Mouse (Mus musculus) forelimb bud, embryonic 11.5 days (tissue): ENCODE data around the gene Ntf5.
A peak's percentile ranks its signal among the peaks of the same experiment; 100 is the strongest.

ENCODE experiments used
- DNase-seq: peaks from one replicate; pipeline ENCODE4 v3.0.0-alpha.2; 2012; ENCODE audit warnings: low read depth, low spot score

The Ntf5 gene

DNA sequence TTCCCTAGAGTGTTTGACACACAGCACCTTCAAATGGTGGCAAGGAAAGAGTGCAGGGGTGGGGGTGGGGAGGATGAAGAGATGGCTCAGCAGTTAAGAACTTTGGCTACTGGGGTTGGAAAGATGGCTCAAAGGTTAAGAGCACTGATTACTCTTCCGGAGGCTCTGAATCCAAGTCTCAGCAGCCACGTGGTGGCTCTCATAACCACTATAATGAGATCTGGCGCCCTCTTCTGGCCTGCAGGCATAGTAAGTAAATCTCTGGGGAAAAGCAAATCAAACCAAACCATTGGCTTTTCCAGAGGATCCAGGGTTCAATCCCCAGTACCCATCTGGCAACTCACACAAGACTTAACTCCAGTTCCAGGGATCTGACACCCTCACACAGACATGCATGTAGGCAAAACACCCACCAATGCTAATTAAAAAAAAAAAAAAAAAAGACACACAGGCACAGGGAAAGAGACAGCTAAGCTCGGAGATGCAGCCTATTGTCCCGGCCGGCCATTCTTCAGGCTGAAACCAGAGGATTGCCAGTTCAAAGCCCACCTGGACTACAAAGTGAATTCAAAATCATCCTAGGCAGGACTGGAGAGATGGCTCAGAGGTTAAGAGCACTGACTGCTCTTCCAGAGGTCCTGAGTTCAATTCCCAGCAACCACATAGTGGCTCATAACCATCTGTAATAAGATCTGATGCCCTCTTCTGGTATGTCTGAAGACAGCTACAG lies 9.8 kb upstream of the Ntf5 start:
- peak; percentile 68 for DNase-seq

DNA sequence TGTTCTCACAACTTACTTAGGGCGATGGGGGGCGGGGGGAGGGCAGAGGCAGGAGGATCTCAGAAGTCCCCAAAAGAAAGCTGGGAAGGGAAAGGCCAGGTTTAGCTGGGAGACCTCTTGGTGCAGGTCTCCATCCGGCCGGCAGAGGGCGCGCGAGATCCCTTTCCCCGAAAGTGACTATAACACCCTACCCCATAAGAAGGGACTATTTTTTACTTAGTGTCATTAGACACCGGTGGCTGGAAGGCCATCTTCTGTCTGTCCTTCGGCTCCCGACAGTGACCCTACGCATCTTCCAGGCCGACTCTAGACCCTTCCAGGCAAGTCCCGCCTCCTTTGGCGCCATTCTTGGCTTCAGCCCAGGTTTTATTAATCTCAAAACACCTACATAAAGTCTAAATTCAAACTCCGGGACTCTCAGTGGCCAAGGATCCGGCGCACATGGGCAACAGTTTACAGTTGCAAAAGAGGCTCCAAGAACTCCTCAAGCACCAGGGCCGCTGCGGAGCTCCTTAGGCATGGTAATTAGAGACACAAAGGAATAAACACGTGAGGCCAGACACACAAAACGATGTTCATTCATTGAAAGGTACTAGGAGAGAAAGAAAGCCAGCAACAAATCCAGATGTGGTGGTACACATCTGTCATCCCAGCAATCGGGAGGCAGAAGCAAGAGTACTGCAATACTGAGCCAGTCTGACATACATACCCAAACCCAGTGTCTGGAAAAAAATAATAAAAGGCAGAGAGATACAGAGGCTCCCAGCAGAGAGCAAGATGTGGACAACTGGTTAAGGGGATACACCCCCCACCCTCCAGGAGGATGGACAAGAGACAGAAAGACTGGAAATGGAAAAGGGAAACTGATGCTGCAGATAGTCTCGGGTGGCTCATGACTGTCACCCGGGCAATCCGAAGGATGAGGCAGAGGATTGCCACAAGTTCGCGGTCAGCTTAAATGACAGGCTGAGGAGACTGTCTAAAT lies 8.1 kb upstream of the Ntf5 start, which contains the start of gene Kcna7:
Kcna7 (plus strand) TSS at position 563 of the 985 bp plus-strand sequence.
- peak; percentile 51 for DNase-seq

DNA sequence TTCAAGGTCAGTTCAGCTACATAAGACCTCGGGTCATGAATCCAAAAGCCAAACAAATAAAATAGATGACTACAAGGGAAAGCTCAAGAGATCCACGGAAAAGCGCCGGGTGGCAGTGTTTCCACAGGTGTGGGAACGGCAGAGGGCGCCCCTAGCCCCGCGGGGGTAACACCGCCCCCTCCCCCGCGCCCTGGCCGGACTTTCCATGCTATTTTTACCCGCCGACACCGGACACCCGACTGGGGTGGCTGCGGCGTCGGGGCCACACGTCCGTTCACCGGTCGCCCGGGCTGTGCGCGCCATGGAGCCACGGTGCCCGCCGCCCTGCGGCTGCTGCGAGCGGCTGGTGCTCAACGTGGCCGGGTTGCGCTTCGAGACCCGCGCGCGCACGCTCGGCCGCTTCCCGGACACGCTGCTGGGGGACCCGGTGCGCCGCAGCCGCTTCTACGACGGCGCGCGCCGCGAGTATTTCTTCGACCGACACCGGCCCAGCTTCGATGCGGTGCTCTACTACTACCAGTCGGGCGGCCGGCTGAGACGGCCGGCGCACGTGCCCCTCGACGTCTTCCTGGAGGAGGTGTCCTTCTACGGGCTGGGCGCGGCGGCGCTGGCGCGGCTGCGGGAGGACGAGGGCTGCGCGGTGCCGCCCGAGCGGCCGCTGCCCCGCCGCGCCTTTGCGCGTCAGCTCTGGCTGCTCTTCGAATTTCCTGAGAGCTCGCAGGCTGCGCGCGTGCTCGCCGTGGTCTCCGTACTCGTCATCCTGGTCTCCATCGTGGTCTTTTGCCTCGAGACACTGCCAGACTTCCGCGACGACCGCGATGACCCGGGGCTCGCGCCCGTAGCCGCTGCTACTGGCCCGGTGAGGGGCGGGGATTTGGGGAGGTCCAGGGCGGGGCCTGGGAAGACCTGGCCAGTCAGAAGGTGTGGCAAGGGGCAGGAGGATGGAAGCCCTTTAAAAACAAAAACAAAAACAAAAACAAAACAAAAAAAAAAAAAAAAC lies 7.0 kb upstream of the Ntf5 start:
- no peak for DNase-seq

DNA sequence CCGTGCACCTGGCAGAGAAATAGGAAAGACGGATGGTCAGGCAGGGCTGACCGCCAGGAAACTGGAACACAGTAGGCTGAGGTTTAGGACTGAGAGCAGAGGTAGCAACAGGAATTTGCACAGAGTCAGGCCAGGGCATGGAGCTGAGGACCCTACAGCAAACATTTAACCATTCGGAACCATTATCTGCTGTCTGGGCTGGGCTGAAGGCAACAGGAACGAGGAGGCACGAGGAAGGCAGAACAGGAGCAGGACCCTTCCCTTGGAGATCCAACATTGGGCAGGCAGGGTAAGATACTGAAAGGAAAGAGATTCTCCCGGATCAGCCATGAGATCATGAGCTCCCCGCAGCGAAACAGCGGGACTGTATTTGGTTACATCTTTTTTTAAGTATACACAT lies 5.7 kb upstream of the Ntf5 start:
- DNase-seq: no peak

DNA sequence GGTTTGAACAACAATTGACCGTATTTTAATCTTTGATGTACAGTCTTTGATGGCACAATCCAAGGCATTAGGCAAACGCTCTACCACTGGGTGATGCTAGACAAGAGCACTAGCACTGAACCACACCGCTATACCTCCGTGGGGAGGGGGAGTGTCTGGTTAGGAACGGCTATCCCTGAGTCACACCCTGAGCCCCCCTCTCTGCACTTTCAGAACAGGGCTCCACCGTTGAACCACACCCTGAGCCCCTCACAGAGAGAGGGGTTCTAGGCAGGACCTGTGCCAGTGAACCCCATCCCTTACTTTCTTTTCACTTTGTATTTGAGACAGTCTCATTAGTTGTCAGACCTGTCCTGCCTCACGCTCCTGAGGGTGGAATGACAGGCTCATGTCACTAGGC lies 5.1 kb upstream of the Ntf5 start:
- no peak for DNase-seq

DNA sequence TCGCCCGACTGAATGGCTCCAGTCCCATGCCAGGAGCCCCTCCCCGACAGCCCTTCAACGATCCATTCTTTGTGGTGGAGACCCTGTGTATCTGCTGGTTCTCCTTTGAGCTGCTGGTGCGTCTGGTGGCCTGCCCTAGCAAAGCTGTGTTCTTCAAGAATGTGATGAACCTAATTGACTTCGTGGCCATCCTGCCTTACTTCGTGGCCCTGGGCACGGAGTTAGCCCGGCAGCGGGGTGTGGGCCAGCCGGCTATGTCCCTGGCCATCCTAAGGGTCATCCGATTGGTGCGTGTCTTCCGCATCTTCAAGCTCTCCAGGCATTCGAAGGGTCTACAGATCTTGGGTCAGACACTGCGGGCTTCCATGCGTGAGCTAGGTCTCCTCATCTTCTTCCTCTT lies 4.5 kb upstream of the Ntf5 start:
- DNase-seq: no peak

DNA sequence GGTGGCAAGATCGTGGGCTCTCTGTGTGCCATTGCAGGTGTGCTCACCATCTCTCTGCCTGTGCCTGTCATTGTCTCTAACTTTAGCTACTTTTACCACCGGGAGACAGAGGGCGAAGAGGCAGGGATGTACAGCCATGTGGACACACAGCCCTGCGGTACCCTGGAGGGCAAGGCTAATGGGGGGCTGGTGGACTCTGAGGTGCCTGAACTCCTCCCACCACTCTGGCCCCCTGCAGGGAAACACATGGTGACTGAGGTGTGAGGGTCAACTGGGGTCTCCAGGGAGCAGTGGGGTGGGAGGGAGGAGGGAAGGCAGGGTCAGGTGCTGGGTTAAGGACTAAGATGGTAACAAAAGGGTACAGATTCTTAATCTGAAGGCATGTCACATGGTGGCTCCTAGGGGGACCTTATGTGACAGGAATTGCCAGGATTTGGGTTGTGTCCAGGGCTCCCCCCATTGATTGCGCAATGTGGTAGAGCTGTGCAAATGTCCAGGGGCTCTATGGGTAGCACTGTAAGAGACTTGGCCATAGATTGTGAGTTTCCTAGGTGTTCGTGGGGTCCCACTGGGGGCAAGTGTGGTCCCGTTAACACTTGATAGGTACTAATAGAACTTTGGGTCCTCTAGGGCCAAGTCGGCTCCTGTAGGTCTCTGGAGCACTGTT lies 3.9 kb upstream of the Ntf5 start:
- no peak for DNase-seq

DNA sequence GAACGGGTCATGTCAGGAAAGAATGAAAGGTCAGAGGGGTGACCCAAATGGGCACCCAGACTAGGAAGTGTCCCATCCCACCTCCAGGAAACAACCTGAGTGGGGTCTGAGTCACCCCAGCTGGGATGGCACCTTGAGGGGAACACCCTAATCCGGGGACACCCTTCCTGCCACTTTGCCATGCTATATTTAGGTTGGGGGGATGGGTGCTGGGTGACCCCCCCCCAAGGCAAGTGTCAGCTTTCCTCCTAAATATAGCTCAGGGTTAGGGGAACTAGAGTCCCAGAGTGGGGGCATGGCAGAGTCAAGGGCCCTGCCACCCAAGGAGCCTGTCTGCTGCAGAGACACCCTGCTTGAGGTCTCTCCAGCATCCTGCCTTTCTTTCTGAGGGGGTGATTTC lies 1.1 kb upstream of the Ntf5 start:
- no peak for DNase-seq

DNA sequence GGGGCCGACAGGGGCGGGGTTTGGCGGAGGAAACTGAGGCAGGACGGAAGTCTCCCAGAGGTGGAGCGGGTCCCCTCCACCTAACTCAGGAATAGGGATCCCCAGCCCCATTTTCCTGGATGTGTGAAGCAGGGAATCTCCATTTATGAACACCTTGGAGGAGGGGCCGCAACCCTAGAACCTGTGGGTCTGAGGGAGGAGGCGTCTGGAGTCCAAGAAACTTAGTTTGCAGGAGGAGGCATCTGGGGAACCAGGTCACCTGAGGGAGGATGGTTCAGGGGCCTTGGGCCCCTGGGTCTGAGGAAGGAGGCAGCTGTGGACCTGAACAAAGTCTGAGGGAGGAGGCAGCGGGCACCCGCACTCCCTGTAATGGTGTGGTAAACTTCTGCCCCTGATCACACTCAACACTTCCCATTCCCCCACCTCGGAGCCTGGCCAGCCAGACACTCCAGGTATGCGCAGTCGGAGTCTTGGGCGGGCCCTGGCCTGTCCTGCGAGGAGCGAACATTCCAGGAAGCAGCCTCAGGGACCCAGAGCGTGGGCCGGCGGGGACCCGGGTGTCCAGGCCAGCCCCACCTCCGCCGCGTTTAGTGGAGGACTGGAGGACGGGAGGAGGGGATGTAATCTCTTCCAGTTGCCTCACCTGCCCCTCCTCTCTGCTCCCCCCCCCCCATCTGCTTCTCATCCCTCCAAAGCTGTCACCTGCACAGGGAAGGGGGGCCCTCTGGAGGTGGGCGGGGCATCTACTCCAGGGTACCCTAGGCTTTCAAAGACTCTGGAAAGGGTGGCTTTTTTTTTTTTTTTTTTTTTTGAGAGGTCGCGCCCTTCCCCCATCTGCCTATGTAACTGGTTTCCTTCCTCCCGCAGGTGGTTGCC lies 607 bp downstream of the Ntf5 start:
- DNase-seq: no peak

DNA sequence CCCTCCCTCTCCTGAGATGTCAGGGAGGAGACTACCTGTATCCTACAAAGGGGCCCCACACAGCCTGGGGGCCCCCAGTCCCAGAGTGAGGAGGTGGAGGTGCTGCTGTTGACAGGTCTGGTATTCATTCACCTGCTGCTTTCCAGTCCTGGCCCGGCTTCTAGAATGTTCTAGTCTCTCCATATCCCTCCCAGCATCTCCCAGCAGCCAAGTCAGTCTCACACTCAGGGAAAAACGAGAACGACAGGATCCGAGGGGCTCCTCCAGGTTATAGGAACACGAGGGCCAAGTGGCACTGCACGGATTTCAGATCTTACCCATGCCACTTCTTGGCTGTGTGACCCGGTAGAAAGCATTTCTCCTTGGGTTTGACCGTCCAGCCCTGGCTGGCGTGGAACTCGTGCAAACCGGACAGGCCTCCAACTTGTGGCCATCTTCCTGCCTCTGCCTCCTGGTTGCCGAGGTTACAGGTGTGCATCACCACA lies 1.3 kb downstream of the Ntf5 start:
- DNase-seq: no peak

DNA sequence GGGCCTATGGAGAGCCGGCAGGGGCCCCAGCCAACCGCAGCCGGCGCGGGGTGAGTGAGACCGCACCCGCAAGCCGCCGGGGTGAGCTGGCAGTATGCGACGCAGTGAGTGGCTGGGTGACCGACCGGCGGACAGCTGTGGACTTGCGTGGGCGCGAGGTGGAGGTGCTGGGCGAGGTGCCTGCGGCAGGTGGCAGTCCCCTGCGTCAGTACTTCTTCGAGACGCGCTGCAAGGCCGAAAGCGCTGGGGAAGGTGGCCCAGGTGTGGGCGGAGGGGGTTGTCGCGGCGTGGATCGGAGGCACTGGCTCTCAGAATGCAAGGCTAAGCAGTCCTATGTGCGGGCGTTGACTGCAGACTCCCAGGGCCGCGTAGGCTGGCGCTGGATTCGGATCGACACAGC lies 2.1 kb downstream of the Ntf5 start:
- DNase-seq: no peak

DNA sequence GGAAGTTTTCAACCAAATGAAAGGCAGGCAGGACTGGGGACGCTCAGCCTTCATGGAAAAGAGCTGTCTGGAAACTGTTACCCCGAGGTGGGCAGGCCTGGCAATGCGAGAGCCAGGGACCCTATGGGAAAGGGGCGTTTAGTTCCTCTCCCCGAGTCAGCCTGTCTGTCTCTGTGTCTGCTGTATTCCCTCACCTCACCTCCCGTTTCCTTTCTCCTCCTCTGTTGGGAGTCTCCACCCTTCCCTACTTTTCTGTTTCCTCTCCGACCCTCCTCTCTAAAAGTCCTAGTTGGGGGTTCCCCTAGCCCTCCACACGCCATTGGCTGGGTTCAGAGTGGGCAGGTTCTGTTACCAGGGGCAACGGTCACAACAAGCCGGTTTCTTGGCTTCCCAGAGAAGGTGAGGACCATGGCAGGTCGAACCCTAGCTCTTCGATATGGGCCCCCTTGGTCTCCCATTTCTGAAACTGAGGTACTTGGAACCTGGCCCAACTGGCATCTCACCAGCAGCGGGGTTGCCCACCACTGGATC lies 4.5 kb downstream of the Ntf5 start:
- no peak for DNase-seq

DNA sequence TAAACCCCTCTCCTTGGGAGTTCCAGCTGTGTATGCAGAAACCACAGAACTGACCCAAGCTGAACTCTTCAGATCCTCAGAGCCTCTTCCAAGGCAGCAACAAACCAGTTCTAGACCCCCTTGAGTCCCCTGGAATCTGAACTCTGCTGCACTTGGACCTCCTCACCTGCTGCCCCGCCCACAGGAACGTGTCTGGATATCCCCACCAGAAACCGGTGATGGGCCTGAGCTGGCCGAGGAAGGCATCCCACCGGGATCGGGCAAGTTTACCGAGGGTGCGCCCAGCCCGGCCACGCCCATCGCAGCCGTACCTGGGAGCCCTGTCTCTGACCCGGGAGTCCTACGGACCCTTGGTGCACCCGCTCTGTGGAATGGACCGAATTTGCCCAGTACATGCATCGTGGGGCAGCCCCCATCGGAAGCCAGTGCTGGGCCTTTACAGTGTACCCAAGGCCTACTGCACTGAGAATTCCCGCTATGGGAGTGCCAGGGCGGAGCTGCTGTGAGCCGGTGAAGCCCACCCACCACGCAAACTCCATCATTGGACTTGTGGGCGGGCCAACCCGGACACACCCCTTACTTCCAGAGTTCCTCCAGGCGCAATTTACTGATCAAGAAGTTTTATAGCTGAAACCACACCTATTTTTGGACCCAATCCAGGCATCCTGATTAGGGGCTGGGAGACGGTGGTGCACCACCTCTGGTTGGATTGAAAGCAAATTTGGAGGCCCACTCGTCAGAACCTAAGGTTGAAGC lies 6.5 kb downstream of the Ntf5 start:
- no peak for DNase-seq

DNA sequence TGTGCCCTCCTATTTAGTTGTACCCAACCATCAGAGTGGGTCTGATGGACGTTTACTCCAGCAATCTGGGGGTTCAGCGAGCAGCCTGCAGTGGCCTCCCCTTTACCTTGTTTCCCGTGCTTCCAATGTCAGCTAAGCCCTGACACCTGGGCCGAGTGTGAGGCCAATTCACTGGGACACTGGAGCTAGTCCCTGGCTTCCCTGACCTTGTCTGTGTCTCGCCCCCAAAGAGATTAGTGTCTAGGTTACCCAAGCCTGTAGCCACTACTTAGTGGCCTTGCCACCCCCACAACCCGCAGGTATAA lies 7.1 kb downstream of the Ntf5 start, which contains the start of gene Lhb:
Lhb (plus strand) TSS at position 206 of the 305 bp plus-strand sequence.
- no peak for DNase-seq

DNA sequence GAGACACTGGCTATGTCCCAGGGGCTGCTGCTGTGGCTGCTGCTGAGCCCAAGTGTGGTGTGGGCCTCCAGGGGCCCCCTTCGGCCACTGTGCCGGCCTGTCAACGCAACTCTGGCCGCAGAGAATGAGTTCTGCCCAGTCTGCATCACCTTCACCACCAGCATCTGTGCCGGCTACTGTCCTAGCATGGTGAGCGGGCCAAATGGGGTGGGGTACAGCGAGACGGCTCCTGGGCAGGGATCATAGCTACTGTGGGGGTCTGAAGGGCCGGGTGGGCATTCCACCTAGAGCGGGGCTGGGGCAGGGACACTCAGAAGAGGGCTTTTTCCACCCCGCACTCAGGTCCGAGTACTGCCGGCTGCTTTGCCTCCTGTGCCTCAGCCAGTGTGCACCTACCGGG lies 7.7 kb downstream of the Ntf5 start:
- no peak for DNase-seq

DNA sequence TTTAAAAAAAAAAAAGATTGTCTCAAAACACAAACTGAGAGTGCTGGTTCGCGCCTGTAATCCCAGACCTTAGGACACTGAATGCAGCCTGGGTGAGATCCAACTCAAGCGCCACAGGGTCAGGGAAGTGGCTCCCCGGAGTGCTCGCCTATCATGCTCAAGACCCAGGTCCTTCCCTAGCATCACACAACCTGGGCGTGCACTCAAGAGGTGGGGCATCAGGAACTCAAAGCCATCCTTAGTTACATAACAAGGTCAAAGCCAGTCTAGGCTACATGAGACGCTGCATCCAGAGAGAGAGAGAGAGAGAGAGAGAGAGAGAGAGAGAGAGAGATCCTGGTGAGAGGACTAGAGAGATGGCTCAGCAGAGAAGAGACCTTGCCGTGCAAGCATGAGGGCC lies 13.1 kb downstream of the Ntf5 start:
- DNase-seq: no peak

DNA sequence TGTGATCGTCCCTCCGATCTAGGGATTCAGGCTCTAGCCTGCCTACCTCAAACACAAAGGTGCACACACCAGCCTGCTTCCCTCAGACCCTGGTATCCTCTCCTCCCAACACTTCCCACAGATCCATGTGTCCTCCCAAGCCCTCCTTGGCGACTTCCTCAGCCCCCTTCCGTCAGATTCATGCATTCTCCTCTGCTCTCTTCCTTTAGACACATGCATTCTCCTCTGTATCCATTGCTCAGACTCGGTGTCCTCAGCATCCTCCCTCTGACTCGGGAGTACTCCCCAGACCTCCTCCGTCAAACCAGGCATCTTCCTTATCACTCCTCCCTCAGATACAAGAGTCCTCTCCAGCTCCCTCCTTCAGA lies 20.3 kb downstream of the Ntf5 start:
- DNase-seq: no peak

DNA sequence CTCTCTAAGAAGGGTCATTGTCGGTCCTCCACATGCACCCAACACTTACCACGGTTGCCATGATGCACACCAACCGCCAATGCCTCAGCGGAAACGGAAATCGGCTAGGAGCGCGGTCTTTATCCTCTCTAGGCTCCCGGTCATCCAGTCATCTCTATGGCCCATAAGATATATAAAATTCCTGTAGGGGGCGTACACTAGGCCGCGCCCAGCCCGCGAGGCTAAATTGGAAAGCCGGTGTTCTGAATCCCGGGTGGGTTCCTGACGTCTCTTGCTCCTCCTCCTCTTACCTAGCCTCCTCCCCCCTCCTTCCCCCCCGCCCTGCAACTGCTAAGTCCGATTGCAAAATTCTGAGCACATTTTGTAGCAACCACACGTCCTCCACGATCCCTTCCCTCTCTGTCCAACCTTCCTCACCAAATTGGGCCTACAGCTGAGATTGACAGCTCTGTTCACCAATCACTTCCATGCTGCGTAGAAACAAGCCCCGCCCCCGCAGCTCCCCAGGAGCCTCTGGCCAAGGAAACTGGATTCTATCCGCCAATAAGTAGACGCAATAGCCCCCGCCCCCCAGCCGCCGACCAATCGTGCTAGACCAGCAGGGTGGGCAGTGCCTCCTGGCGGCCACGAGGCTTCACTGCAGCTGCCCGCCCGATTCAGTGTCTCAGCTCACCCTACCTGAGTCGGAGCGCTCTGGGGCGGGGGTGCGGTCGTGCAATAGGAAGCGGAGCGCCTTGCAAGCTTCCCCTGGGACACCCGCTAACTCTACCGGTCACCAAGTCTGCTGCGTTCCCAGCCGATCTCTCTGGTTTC lies 20.9 kb downstream of the Ntf5 start, which contains the start of gene Gys1:
Gys1 (plus strand) TSS at position 642 of the 813 bp plus-strand sequence.
- DNase-seq: peak; percentile 100
